Mouse (Mus musculus) embryonic facial prominence, embryonic 10.5 days (tissue): Measurements from ENCODE around the gene Nfix. TPM values are rescaled to one million over a fixed set of nuclear protein-coding genes. Genes with fewer than 3 reads are reported as not detected.

Experiments
- DNase-seq: peaks from one replicate; pipeline ENCODE4 v3.0.0-alpha.2; 2017; ENCODE audit warnings: low spot score
- H3K27ac ChIP-seq: fragments of 300-500 bp; sonication (generic); replicated peaks from 2 replicates; pipeline ENCODE4 v1.5.1; 2016; ENCODE audit warnings: mild to moderate bottlenecking
- H3K27me3 ChIP-seq: fragments of 300-500 bp; sonication (generic); replicated peaks from 2 replicates; pipeline ENCODE4 v1.6.1; 2016; ENCODE audit warnings: low read depth, mild to moderate bottlenecking; ENCODE audit not compliant: poor library complexity, severe bottlenecking
- H3K36me3 ChIP-seq: fragments of 300-500 bp; sonication (generic); replicated peaks from 2 replicates; pipeline ENCODE4 v1.6.1; 2016; ENCODE audit warnings: mild to moderate bottlenecking, moderate library complexity
- H3K4me1 ChIP-seq: fragments of 300-500 bp; sonication (generic); 2 replicates; pipeline ENCODE4 v1.6.1; 2016
- H3K4me3 ChIP-seq: fragments of 300-500 bp; sonication (generic); 2 replicates; pipeline ENCODE4 v1.5.1; 2016; ENCODE audit warnings: mild to moderate bottlenecking, moderate library complexity
- H3K9me3 ChIP-seq: fragments of 300-500 bp; sonication (generic); 2 replicates; pipeline ENCODE4 v1.6.1; 2016; ENCODE audit warnings: mild to moderate bottlenecking
- WGBS: fragments of 180-500 bp; shearing (Covaris S2); methylation state at CpG from one replicate; pipeline ENCODE4 v1.1.7; 2016; 5-methylcytosine and 5-hydroxymethylcytosine counted together
- polyA plus RNA-seq: library from polyadenylated mRNA; unstranded; fragments of >200 nt; fragmentation: Nextera tagmentation; extraction: Ambion mirVana; gene quantifications from 2 replicates; pipeline ENCODE4 v1.2.1, GENCODE M21; 2016

The Nfix gene
- polyA plus RNA-seq, 1 experiment from 2014 or later, result 0.77 TPM

DNA sequence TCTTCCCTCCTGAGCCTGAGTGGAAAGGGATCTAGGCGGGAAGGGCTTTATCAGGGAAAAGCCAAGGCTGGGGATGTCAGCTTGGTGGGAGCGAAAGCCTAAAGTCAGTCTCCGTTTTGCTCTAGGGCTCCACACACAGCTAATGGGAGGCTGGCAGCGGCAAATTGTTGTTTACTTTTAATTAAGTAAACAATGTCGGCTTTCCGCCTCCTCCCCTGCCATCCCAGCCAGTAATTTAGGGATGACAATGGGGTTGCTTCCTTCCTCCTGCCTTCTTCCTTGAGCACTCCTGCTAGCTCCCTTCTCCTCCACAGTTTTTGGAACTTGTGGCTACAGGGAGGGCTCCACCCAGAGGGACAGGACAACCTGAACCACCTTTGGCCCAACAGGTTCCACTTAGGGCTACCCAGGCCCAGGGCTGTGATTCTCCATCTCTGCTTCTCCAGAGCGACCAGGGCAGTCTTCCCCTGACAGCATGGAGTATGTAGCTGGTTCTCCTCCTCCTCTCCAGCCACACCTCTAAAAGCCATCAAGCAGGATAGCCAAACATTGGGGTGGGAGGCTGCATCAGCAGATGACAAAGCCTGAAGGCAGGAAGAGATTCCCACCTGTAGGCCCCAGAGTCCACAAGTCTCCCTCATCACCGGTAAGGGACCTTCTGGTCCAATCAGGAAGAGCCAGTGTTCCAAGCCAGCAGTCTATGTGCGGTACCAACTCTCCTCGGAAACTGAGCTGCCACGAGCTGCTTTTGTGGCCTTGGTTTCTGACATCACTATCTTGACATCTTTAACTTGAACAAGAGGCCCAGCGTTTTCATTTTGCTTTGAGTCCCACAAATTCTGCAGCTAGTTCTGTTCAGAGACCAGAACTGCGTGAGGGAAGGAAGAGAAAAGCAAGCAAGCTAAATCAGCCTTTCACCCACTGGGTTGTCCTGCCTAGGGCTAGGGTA, 59.0 kb downstream of the Nfix start:
- Histone ChIP-seq H3K27me3 (peaks cover 100% of the 10 kb centered on the region), H3K4me3 (peak overlapping the region; percentile 48; the same call in 1 of the 2 replicates)
- DNase-seq, result no peak

DNA sequence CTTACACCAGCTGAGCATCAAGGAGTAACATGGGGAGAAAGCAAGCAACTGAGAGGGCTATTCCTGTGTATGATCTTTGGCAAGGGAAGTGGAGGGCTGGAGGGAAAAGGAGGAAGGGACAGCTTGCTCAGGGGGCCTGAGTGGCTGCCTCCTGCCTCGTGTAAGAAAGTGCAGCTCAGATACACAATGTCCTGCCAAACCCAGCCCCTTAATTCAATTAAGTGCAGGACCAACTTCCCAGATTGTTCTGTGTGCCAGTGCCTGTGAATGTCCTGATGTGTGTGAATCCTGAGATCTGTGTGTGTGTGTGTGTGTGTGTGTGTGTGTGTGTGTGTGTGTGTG, 60.8 kb downstream of the Nfix start:
- no peak for DNase-seq
- peaks cover 100% of the 10 kb centered on the region for H3K27me3 ChIP-seq
- no peaks in the 10 kb centered on the region for H3K36me3 ChIP-seq
- WGBS, result 0% methylated on average over 1 of the region's 1 CpGs
- no peak overlapping the region for H3K4me3 ChIP-seq
- peak overlapping the region; percentile 76 for H3K27ac ChIP-seq
- no peaks in the 10 kb centered on the region for H3K9me3 ChIP-seq
- peaks cover 87% of the 10 kb centered on the region for H3K4me1 ChIP-seq

More for the DNA sequence above, 59.0 kb downstream of the Nfix start:
- 13% methylated on average over 13 of the region's 13 CpGs for WGBS
- Histone ChIP-seq H3K9me3 (no peaks in the 10 kb centered on the region), H3K36me3 (no peaks in the 10 kb centered on the region), H3K27ac (peak overlapping the region; percentile 90), H3K4me1 (peaks cover 93% of the 10 kb centered on the region)

GRCm38 (mm10) chr8:84738715-84739400, 61.3 kb downstream of the Nfix start:
- no peaks in the 10 kb centered on the region for H3K9me3 ChIP-seq
- H3K4me1 ChIP-seq, result peaks cover 85% of the 10 kb centered on the region
- peaks cover 100% of the 10 kb centered on the region for H3K27me3 ChIP-seq
- no peaks in the 10 kb centered on the region for H3K36me3 ChIP-seq
- H3K27ac ChIP-seq, result peak overlapping the region; percentile 76
- peak overlapping the region; percentile 34; the same call in 1 of the 2 replicates for H3K4me3 ChIP-seq
- WGBS, result 25% methylated on average over 10 of the region's 10 CpGs
- no peak for DNase-seq

GRCm38 (mm10) chr8:84738266-84738665, 61.9 kb downstream of the Nfix start:
- H3K36me3 ChIP-seq, result no peaks in the 10 kb centered on the region
- peaks cover 100% of the 10 kb centered on the region for H3K27me3 ChIP-seq
- H3K9me3 ChIP-seq, result no peaks in the 10 kb centered on the region
- H3K4me1 ChIP-seq, result peaks cover 85% of the 10 kb centered on the region
- H3K27ac ChIP-seq, result peak overlapping the region; percentile 76
- peak; percentile 55 for DNase-seq
- 3% methylated on average over 10 of the region's 10 CpGs for WGBS
- H3K4me3 ChIP-seq, result peak overlapping the region; percentile 34

- Histone ChIP-seq H3K4me1 (peaks cover 85% of the 10 kb centered on the region), H3K4me3 (peak overlapping the region; percentile 34), H3K9me3 (no peaks in the 10 kb centered on the region), H3K27ac (peak overlapping the region; percentile 76), H3K36me3 (no peaks in the 10 kb centered on the region), H3K27me3 (peaks cover 100% of the 10 kb centered on the region)
- under 1% methylated on average over 16 of the region's 16 CpGs for WGBS
- DNase-seq, result peak; percentile 86
Observed at GRCm38 (mm10) chr8:84737608-84738007, 62.5 kb downstream of the Nfix start.

- peaks cover 85% of the 10 kb centered on the region for H3K4me1 ChIP-seq
- H3K4me3 ChIP-seq, result no peak overlapping the region
- WGBS, result 69% methylated on average over 4 of the region's 4 CpGs
- H3K36me3 ChIP-seq, result no peaks in the 10 kb centered on the region
- no peaks in the 10 kb centered on the region for H3K9me3 ChIP-seq
- no peak overlapping the region for H3K27ac ChIP-seq
- no peak for DNase-seq
- peaks cover 100% of the 10 kb centered on the region for H3K27me3 ChIP-seq
Observed at GRCm38 (mm10) chr8:84736521-84736920, 63.6 kb downstream of the Nfix start.

- DNase-seq, result no peak
- 0 out of 2 replicates have a peak overlapping the region, but pooled peaks have one; percentile 19 for H3K27ac ChIP-seq
- no peak overlapping the region for H3K4me3 ChIP-seq
- peaks cover 85% of the 10 kb centered on the region for H3K4me1 ChIP-seq
- peaks cover 100% of the 10 kb centered on the region for H3K27me3 ChIP-seq
- H3K9me3 ChIP-seq, result no peaks in the 10 kb centered on the region
- no peaks in the 10 kb centered on the region for H3K36me3 ChIP-seq
- 23% methylated on average over 2 of the region's 2 CpGs for WGBS
Observed at GRCm38 (mm10) chr8:84735597-84735996, 64.5 kb downstream of the Nfix start.

DNA sequence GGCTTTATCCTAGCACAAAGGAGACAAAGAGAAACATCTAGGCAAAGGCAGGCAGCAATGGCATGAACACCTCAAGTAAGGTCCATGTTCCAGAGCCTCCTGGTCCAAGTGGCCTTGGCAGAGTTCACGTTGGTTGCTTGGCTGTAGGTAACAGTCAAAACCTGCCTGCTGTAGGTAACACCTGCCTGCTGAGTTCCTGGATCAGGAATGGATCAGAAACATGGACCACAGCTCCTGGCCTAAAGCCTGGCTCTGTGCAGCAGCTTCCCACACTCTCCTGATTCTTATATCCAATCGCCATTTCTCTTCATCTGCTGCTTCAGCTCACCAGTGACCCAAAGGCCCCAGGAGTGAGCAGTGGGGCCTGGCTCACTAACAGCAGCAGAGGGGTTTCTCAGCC, 65.5 kb downstream of the Nfix start:
- H3K27ac ChIP-seq, result no peak overlapping the region
- no peak for DNase-seq
- peaks cover 100% of the 10 kb centered on the region for H3K27me3 ChIP-seq
- no peaks in the 10 kb centered on the region for H3K9me3 ChIP-seq
- H3K4me3 ChIP-seq, result no peak overlapping the region
- peaks cover 84% of the 10 kb centered on the region for H3K4me1 ChIP-seq
- no peaks in the 10 kb centered on the region for H3K36me3 ChIP-seq
- 72% methylated on average over 2 of the region's 2 CpGs for WGBS

DNA sequence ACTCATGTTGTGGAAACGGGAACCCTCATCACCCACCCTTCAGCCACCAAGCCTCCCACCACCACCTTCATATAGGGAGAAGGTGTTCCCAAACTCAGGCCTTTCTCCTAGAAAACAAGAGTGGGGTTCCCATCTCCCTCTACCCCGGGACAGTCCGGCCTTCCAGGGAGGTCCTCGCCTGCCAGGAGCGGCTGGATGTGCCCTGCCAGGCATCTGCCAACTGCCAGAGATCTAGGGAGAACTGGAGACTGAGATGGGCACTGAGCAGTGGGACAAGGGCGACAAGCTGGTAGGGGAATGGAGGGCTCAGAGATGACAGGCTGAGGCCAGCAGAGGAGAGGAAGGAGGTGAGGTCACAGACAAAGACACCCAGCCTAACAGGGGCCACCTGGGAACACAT, 66.2 kb downstream of the Nfix start:
- H3K36me3 ChIP-seq, result no peaks in the 10 kb centered on the region
- H3K27me3 ChIP-seq, result peaks cover 100% of the 10 kb centered on the region
- no peak for DNase-seq
- H3K4me3 ChIP-seq, result no peak overlapping the region
- H3K27ac ChIP-seq, result peak overlapping the region; percentile 22; the same call in 1 of the 2 replicates
- WGBS, result 88% methylated on average over 6 of the region's 6 CpGs
- no peaks in the 10 kb centered on the region for H3K9me3 ChIP-seq
- H3K4me1 ChIP-seq, result peaks cover 77% of the 10 kb centered on the region

DNA sequence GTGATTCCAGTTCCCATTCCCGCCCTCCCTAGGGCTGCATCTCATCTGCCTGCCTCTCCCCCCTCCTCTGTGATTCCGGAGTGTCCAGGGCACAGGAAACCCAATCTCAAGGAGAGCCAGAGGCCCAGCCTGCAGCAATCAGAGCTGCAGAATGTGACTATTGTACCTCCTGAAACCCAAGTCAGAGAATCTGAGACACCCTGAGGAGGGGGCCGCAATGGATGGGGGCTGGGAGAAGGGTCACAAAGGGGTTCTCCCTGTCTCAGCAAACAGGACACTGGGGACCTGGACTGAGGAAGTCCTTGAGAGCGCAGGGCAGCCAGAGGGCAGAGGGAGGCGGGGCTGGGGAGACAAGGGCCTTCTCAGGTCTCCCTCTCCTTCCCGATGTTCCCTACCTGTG, 67.1 kb downstream of the Nfix start:
- Histone ChIP-seq H3K4me3 (peak overlapping the region; percentile 26; the same call in 1 of the 2 replicates), H3K27ac (peak overlapping the region; percentile 79), H3K27me3 (peaks cover 100% of the 10 kb centered on the region), H3K9me3 (no peaks in the 10 kb centered on the region), H3K4me1 (peaks cover 72% of the 10 kb centered on the region), H3K36me3 (no peaks in the 10 kb centered on the region)
- peak; percentile 60 for DNase-seq
- WGBS, result 22% methylated on average over 6 of the region's 6 CpGs

DNA sequence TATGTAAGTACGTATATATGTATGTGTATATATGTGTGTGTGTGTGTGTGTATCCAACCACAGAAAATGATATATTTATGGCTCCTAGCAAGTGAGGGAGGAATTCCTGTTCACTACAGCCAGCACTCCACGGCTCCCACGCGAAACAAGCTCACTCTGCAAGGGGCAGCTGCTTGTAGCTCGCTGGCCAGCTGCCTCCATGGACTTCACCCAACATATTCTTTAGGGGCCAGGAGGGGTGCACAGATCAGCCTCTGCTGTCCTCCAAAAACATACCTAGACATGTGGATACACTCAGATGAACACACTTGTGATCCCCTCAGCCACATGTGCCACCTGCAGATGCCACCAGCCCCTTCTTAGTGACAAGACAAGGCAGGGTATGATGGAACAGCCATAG, 67.6 kb downstream of the Nfix start:
- Histone ChIP-seq H3K27me3 (peaks cover 100% of the 10 kb centered on the region), H3K36me3 (no peaks in the 10 kb centered on the region), H3K27ac (peak overlapping the region; percentile 79), H3K9me3 (no peaks in the 10 kb centered on the region), H3K4me3 (0 out of 2 replicates have a peak overlapping the region, but pooled peaks have one; percentile 26), H3K4me1 (peaks cover 67% of the 10 kb centered on the region)
- 76% methylated on average over 5 of the region's 5 CpGs for WGBS
- DNase-seq, result no peak

DNA sequence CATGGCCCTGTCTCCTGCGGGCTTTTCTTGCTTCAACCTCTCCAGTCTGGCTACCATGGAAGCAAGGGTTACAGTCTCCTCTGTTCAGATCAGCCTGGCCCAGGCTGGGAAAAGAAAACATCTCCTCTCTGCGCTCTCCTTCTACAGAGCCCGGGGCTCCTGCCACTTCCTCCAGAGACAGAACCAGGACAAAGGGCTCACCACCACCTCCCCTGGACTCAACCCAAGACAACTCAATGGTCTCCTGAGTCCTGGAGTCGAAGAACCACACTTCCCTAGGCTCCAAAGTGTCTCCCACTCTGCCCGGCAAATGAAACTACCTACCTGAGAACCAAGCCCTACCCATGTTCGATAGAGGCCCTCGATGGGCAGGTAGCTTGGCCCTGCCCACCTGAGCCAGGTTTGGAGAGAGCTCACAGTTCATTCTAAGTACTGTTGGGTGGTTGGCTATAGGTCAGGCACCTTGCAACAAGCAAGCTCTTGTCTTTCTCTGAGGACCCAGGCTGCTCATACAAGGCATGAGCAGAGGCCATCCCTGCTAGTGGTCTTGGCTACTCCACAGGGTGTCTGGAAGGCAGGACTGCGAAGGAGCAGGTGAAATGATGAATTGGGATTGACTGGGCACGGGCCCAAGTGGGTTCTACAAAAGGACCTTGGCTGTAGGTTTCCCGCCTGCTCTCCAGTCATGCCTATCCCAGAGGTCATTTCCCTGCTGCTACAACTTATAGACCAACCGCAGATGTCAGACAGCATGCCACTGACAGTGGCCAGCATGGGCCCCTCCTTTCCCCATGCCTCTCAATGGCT, 68.6 kb downstream of the Nfix start:
- Histone ChIP-seq H3K36me3 (no peaks in the 10 kb centered on the region), H3K27me3 (peaks cover 100% of the 10 kb centered on the region), H3K4me3 (no peak overlapping the region), H3K9me3 (no peaks in the 10 kb centered on the region), H3K27ac (peak overlapping the region; percentile 79), H3K4me1 (peaks cover 64% of the 10 kb centered on the region)
- WGBS, result 69% methylated on average over 11 of the region's 11 CpGs
- DNase-seq, result no peak
